Mouse (Mus musculus) heart, postnatal 0 days (tissue): ENCODE measurements around the gene Timp3. TPM values are rescaled to one million over a fixed set of nuclear protein-coding genes. Genes with fewer than 3 reads are reported as not detected.

Source experiments
- ATAC-seq: fragments of 200-750 bp; cut with Nextera tagmentation; 2 replicates; pipeline ENCODE4 v1.8.0; 2017; ENCODE audit warnings: low read depth, moderate number of reproducible peaks, moderate library complexity; ENCODE audit not compliant: insufficient read depth
- DNase-seq: peaks from one replicate; pipeline ENCODE4 v3.0.0-alpha.2; 2016; ENCODE audit warnings: low spot score
- H3K27ac ChIP-seq: fragments of 300-500 bp; sonication (generic); 2 replicates; pipeline ENCODE4 v1.5.1; 2014; ENCODE audit warnings: low read depth, mild to moderate bottlenecking
- H3K27me3 ChIP-seq: fragments of 300-500 bp; sonication (generic); 2 replicates; pipeline ENCODE4 v1.6.1; 2014; ENCODE audit warnings: low read length, mixed read lengths; ENCODE audit not compliant: control insufficient read depth, insufficient read depth
- H3K36me3 ChIP-seq: fragments of 300-500 bp; sonication (generic); replicated peaks from 2 replicates; pipeline ENCODE4 v1.6.1; 2014; ENCODE audit warnings: low read length, mixed read lengths; ENCODE audit not compliant: control insufficient read depth, insufficient read depth
- H3K4me1 ChIP-seq: fragments of 300-500 bp; sonication (generic); 2 replicates; pipeline ENCODE4 v1.6.1; 2014; ENCODE audit warnings: antibody characterized with exemption; ENCODE audit not compliant: control insufficient read depth, insufficient read depth
- H3K4me2 ChIP-seq: fragments of 300-500 bp; sonication (generic); 2 replicates; pipeline ENCODE4 v1.6.1; 2014; ENCODE audit warnings: low read depth, mild to moderate bottlenecking, low read length, moderate library complexity
- H3K4me3 ChIP-seq: fragments of 300-500 bp; sonication (generic); 2 replicates; pipeline ENCODE4 v1.5.1; 2014; ENCODE audit warnings: low read depth, low read length
- H3K9ac ChIP-seq: fragments of 300-500 bp; sonication (generic); replicated peaks from 2 replicates; pipeline ENCODE4 v1.6.1; 2014; ENCODE audit warnings: low read depth, low read length, mixed read lengths
- H3K9me3 ChIP-seq: fragments of 300-500 bp; sonication (generic); replicated peaks from 2 replicates; pipeline ENCODE4 v1.6.1; 2016; ENCODE audit warnings: low read length; ENCODE audit not compliant: control insufficient read depth
- CTCF ChIP-seq: IDR thresholded peaks from 2 replicates; pipeline ENCODE4 v1.5.1; 2016; ENCODE audit warnings: antibody characterized with exemption, control low read depth, low read depth
- EP300 ChIP-seq: IDR thresholded peaks from 2 replicates; pipeline ENCODE4 v1.6.1; 2016; ENCODE audit warnings: antibody characterized with exemption, low read depth
- WGBS: fragments of 180-500 bp; shearing (Covaris S2); extraction: QIAGEN DNeasy Blood & Tissue Kit; methylation state at CpG from one replicate; pipeline ENCODE4 v1.1.7; 2014; 5-methylcytosine and 5-hydroxymethylcytosine counted together
- polyA plus RNA-seq: library from polyadenylated mRNA; unstranded; fragments of >200 nt; fragmentation: Nextera tagmentation; extraction: Ambion mirVana; gene quantifications from 2 replicates; pipeline ENCODE4 v1.2.1, GENCODE M21; 2015
- total RNA-seq: library from RNA; depleted of rRNA; stranded (reverse); fragments of >200 nt; gene quantifications from 2 replicates; pipeline ENCODE4 v1.2.3, GENCODE M21; 2014; ENCODE audit warnings: low replicate concordance

Gene Timp3
- total and polyA plus RNA-seq, 2 experiments from 2014 or later: 66.0 to 164 TPM

GRCm38 (mm10) chr10:86293880-86294279 lies 6.3 kb upstream of the Timp3 start:
- peak; percentile 36; the same call in 1 of the 2 replicates for TF ChIP-seq CTCF
- no peak for TF ChIP-seq EP300
- H3K36me3 ChIP-seq: no peaks in the 10 kb centered on the region
- H3K27ac ChIP-seq: no peak overlapping the region
- no peak for ATAC-seq
- H3K27me3 ChIP-seq: 0 out of 2 replicates have a peak, but pooled peaks cover 5% of the 10 kb centered on the region
- peaks cover 5% of the 10 kb centered on the region for H3K4me1 ChIP-seq
- no peak for DNase-seq
- H3K4me3 ChIP-seq: no peak overlapping the region
- WGBS: 73% methylated on average over 1 of the region's 1 CpGs
- no peak overlapping the region for H3K4me2 ChIP-seq
- no peaks in the 10 kb centered on the region; the same call in 1 of the 2 replicates for H3K9me3 ChIP-seq
- no peak overlapping the region for H3K9ac ChIP-seq

GRCm38 (mm10) chr10:86294599-86295365 lies 5.4 kb upstream of the Timp3 start:
- Histone ChIP-seq H3K9me3 (no peaks in the 10 kb centered on the region), H3K27ac (no peak overlapping the region)
- no peak for ATAC-seq

GRCm38 (mm10) chr10:86295454-86296098 lies 4.6 kb upstream of the Timp3 start:
- DNase-seq (no peak), ATAC-seq (no peak)
- H3K4me1 ChIP-seq: peaks cover 5% of the 10 kb centered on the region
- H3K9me3 ChIP-seq: no peaks in the 10 kb centered on the region
- H3K36me3 ChIP-seq: no peaks in the 10 kb centered on the region
- H3K4me2 ChIP-seq: peak overlapping the region; percentile 39
- TF ChIP-seq CTCF: no peak
- no peak for TF ChIP-seq EP300
- no peak overlapping the region for H3K4me3 ChIP-seq
- H3K27ac ChIP-seq: no peak overlapping the region
- no peak overlapping the region for H3K9ac ChIP-seq
- WGBS: 39% methylated on average over 13 of the region's 13 CpGs
- H3K27me3 ChIP-seq: 0 out of 2 replicates have a peak, but pooled peaks cover 5% of the 10 kb centered on the region

More at GRCm38 (mm10) chr10:86294599-86295365, 5.4 kb upstream of the Timp3 start:
- WGBS: 62% methylated on average over 10 of the region's 10 CpGs
- Histone ChIP-seq H3K9ac (no peak overlapping the region), H3K4me3 (no peak overlapping the region), H3K36me3 (no peaks in the 10 kb centered on the region), H3K4me1 (peaks cover 5% of the 10 kb centered on the region), H3K27me3 (0 out of 2 replicates have a peak, but pooled peaks cover 5% of the 10 kb centered on the region), H3K4me2 (no peak overlapping the region)
- no peak for DNase-seq
- TF ChIP-seq CTCF (no peak), EP300 (no peak)

- ATAC-seq: peak; percentile 57
- 5% methylated on average over 14 of the region's 14 CpGs for WGBS
- peak overlapping the region; percentile 39 for H3K4me2 ChIP-seq
- no peak overlapping the region for H3K9ac ChIP-seq
- peaks cover 5% of the 10 kb centered on the region for H3K4me1 ChIP-seq
- no peaks in the 10 kb centered on the region for H3K9me3 ChIP-seq
- DNase-seq: peak; percentile 88
- peak; percentile 95 for TF ChIP-seq CTCF
- TF ChIP-seq EP300: no peak
- no peaks in the 10 kb centered on the region for H3K36me3 ChIP-seq
- H3K27ac ChIP-seq: no peak overlapping the region
- H3K27me3 ChIP-seq: 0 out of 2 replicates have a peak, but pooled peaks cover 5% of the 10 kb centered on the region
- H3K4me3 ChIP-seq: no peak overlapping the region
Observed at GRCm38 (mm10) chr10:86296111-86296510, 4.1 kb upstream of the Timp3 start.

- Histone ChIP-seq H3K27ac (no peak overlapping the region), H3K4me1 (peaks cover 5% of the 10 kb centered on the region), H3K27me3 (0 out of 2 replicates have a peak, but pooled peaks cover 5% of the 10 kb centered on the region), H3K36me3 (no peaks in the 10 kb centered on the region), H3K4me3 (no peak overlapping the region), H3K9me3 (no peaks in the 10 kb centered on the region), H3K9ac (no peak overlapping the region), H3K4me2 (no peak overlapping the region)
- TF ChIP-seq EP300 (no peak), CTCF (no peak)
- ATAC-seq (no peak), DNase-seq (no peak)
- 88% methylated on average over 2 of the region's 2 CpGs for WGBS
Observed at GRCm38 (mm10) chr10:86297307-86297706, 2.9 kb upstream of the Timp3 start.
